8 mouse cellular contexts compared by ENCODE assay signal in genomic region chr2:163054335-163054840, GRCm38 (mm10). TPM values are rescaled to one million over a fixed set of nuclear protein-coding genes. Genes with fewer than 3 reads are reported as not detected.
DNase-seq lines count a peak whose midpoint lies in the region; ATAC-seq and TF ChIP-seq lines count a peak whose summit lies in the region.

Mybl2 (plus strand) TSS chr2:163054687.

- H3K36me3 ChIP-seq in embryonic facial prominence, embryonic 13.5 days: no peaks in the 10 kb centered on the region
- H3K36me3 ChIP-seq in kidney, adult 2 months (ENCODE audit: control insufficient read depth, insufficient read depth, low read length): no peaks in the 10 kb centered on the region
- H3K36me3 ChIP-seq in limb, embryonic 12.5 days: no peaks in the 10 kb centered on the region
- H3K36me3 ChIP-seq in midbrain, embryonic 15.5 days (replicated peaks): no peaks in the 10 kb centered on the region
- 0 out of 2 replicates have a peak, but pooled peaks cover 1% of the 10 kb centered on the region for H3K36me3 ChIP-seq in spleen, adult 2 months (ENCODE audit: control insufficient read depth, insufficient read depth, low read length)

- peak within 1 kb of the TSS; percentile 76 for H3K4me3 ChIP-seq in embryonic facial prominence, embryonic 13.5 days
- peak within 1 kb of the TSS; percentile 30 for H3K4me3 ChIP-seq in kidney, adult 2 months (ENCODE audit: insufficient read depth, low read depth, low read length)
- H3K4me3 ChIP-seq in limb, embryonic 12.5 days (replicated peaks): peak within 1 kb of the TSS; percentile 77
- H3K4me3 ChIP-seq in midbrain, embryonic 15.5 days: peak within 1 kb of the TSS; percentile 58
- peak within 1 kb of the TSS; percentile 64 for H3K4me3 ChIP-seq in spleen, adult 2 months (ENCODE audit: extremely low read depth, insufficient read depth, insufficient read length)

- H3K9me3 ChIP-seq in embryonic facial prominence, embryonic 13.5 days: no peaks in the 10 kb centered on the region
- H3K9me3 ChIP-seq in limb, embryonic 12.5 days: no peaks in the 10 kb centered on the region
- no peaks in the 10 kb centered on the region for H3K9me3 ChIP-seq in midbrain, embryonic 15.5 days

- DNase-seq in 3134 (ENCODE audit: extremely low read depth, insufficient read length, low spot score): peak; percentile 100
- DNase-seq in adrenal gland, postnatal 36 days: peak; percentile 97
- DNase-seq in heart, adult 18-20 months: peak; percentile 94 to 95
- DNase-seq in kidney, adult 2 months: peak; percentile 95
- peak; percentile 88 to 90 for DNase-seq in spleen, adult 2 months (ENCODE audit: low read depth in 1 of 2, low spot score in 2 of 2)

- no peak for TF ChIP-seq POLR2A in kidney, adult 2 months (IDR thresholded peaks at IDR 0.05; ENCODE audit: low read depth, low read length)
- TF ChIP-seq POLR2A in spleen, adult 2 months (IDR thresholded peaks at IDR 0.05; ENCODE audit: low read depth, low read length): no peak

- peak within 1 kb of the TSS; percentile 51; the same call in 1 of the 2 replicates for H3K27ac ChIP-seq in embryonic facial prominence, embryonic 13.5 days
- no peak within 1 kb of the TSS for H3K27ac ChIP-seq in kidney, adult 2 months (ENCODE audit: insufficient read depth, low read depth, low read length)
- H3K27ac ChIP-seq in limb, embryonic 12.5 days: peak within 1 kb of the TSS; percentile 50; the same call in 1 of the 2 replicates
- no peak within 1 kb of the TSS for H3K27ac ChIP-seq in midbrain, embryonic 15.5 days
- H3K27ac ChIP-seq in spleen, adult 2 months (ENCODE audit: insufficient read depth, low read length): no peak within 1 kb of the TSS

- peak within 1 kb of the TSS; percentile 99 for H3K4me2 ChIP-seq in embryonic facial prominence, embryonic 13.5 days
- H3K4me2 ChIP-seq in limb, embryonic 12.5 days: peak within 1 kb of the TSS; percentile 98
- peak within 1 kb of the TSS; percentile 99 for H3K4me2 ChIP-seq in midbrain, embryonic 15.5 days

- ATAC-seq in embryonic facial prominence, embryonic 13.5 days (ENCODE audit: insufficient number of reproducible peaks, insufficient read depth, low FRiP score, low TSS enrichment, low read depth): peak; percentile 98
- ATAC-seq in limb, embryonic 12.5 days (ENCODE audit: insufficient number of reproducible peaks, insufficient read depth, low FRiP score, low TSS enrichment, low read depth): peak; percentile 96
- peak; percentile 99 for ATAC-seq in midbrain, embryonic 15.5 days (replicated peaks)

- 1% methylated on average over 48 of the region's 48 CpGs for WGBS in embryonic facial prominence, embryonic 13.5 days
- 2% methylated on average over 48 of the region's 48 CpGs for WGBS in kidney, adult 2 months
- under 1% methylated on average over 48 of the region's 48 CpGs for WGBS in limb, embryonic 12.5 days
- WGBS in midbrain, embryonic 15.5 days: under 1% methylated on average over 48 of the region's 48 CpGs
- WGBS in spleen, adult 2 months: under 1% methylated on average over 43 of the region's 48 CpGs

- no peaks in the 10 kb centered on the region for H3K27me3 ChIP-seq in embryonic facial prominence, embryonic 13.5 days
- H3K27me3 ChIP-seq in kidney, adult 2 months (replicated peaks; ENCODE audit: control insufficient read depth, insufficient read depth, low read length): 0 out of 2 replicates have a peak, but pooled peaks cover 1% of the 10 kb centered on the region
- H3K27me3 ChIP-seq in limb, embryonic 12.5 days: no peaks in the 10 kb centered on the region
- H3K27me3 ChIP-seq in midbrain, embryonic 15.5 days (replicated peaks): peaks cover 8% of the 10 kb centered on the region
- H3K27me3 ChIP-seq in spleen, adult 2 months (ENCODE audit: control insufficient read depth, insufficient read depth, low read length): no peaks in the 10 kb centered on the region

- peaks cover 26% of the 10 kb centered on the region for H3K4me1 ChIP-seq in embryonic facial prominence, embryonic 13.5 days
- H3K4me1 ChIP-seq in kidney, adult 2 months (ENCODE audit: control insufficient read depth, insufficient read depth, low read length): peaks cover 3% of the 10 kb centered on the region; the same call in 1 of the 2 replicates
- peaks cover 15% of the 10 kb centered on the region for H3K4me1 ChIP-seq in limb, embryonic 12.5 days (replicated peaks)
- H3K4me1 ChIP-seq in midbrain, embryonic 15.5 days: peaks cover 19% of the 10 kb centered on the region
- H3K4me1 ChIP-seq in spleen, adult 2 months (ENCODE audit: control insufficient read depth, insufficient read depth, insufficient read length): no peaks in the 10 kb centered on the region

- no peak for TF ChIP-seq CTCF in kidney, adult 2 months (conservative IDR thresholded peaks at IDR 0.05; ENCODE audit: insufficient read depth, insufficient read length, low read depth, low read length)
- TF ChIP-seq CTCF in spleen, adult 2 months (IDR thresholded peaks at IDR 0.05; ENCODE audit: extremely low read depth, insufficient read depth, insufficient read length, insufficient replicate concordance): no peak

- peak within 1 kb of the TSS; percentile 79 for H3K9ac ChIP-seq in embryonic facial prominence, embryonic 13.5 days
- peak within 1 kb of the TSS; percentile 77 for H3K9ac ChIP-seq in limb, embryonic 12.5 days (replicated peaks)
- peak within 1 kb of the TSS; percentile 52 for H3K9ac ChIP-seq in midbrain, embryonic 15.5 days

RNA-seq across cellular contexts. Expression of gene Mybl2, which starts in this region (rescaled TPM):
- total RNA-seq in adrenal gland, postnatal 36 days (2021): 1 to 10 TPM; 1.9 to 2.0 TPM
- polyA plus RNA-seq in embryonic facial prominence, embryonic 13.5 days (2015; fragmentation: Nextera tagmentation; extraction: Ambion mirVana): 24.7 and 31.3 TPM in 2 replicates
- under 1 TPM in 1 of 2 experiments, not detected in 1; 0.18 TPM for total RNA-seq in heart, adult 18-20 months (2021)
- polyA plus RNA-seq in kidney, adult 2 months (2012; rRNA removed): 1.3 and 1.4 TPM in 2 replicates
- 39.1 and 39.2 TPM in 2 replicates for polyA plus RNA-seq in limb, embryonic 12.5 days (2016; fragmentation: Nextera tagmentation; extraction: Ambion mirVana)
- 4.0 and 4.9 TPM in 2 replicates for polyA plus RNA-seq in midbrain, embryonic 15.5 days (2015; fragmentation: Nextera tagmentation; extraction: Ambion mirVana)
- polyA plus RNA-seq in spleen, adult 2 months (2012; rRNA removed): 6.5 and 10.5 TPM in 2 replicates

Comparison
In these comparisons a context has a peak if more than half of its experiments do, and no peak if none do; other contexts are left out.
1. Peak in DNase-seq in heart, adult 18-20 months; RNA of the gene not detected or under 1 TPM.
2. H3K27ac ChIP-seq: peak in embryonic facial prominence, embryonic 13.5 days (single experiment) and limb, embryonic 12.5 days (single experiment); none in kidney, adult 2 months (single experiment), midbrain, embryonic 15.5 days (single experiment) and spleen, adult 2 months (single experiment).
3. Peak in every context shown above with its lines, with median percentiles within 50 percentile points of each other: DNase-seq, ATAC-seq, H3K4me2 ChIP-seq, H3K4me3 ChIP-seq and H3K9ac ChIP-seq.